Mouse (Mus musculus) liver, embryonic 14.5 days (tissue): ENCODE measurements around the gene Idh2. TPM values are rescaled to one million over a fixed set of nuclear protein-coding genes. Genes with fewer than 3 reads are reported as not detected.

Experiments used
- ATAC-seq: fragments of 200-750 bp; cut with Nextera tagmentation; 2 replicates; pipeline ENCODE4 v1.8.0; 2017; ENCODE audit warnings: moderate number of reproducible peaks, mild to moderate bottlenecking, moderate library complexity; ENCODE audit not compliant: insufficient read depth
- DNase-seq, 3 experiments: peaks; one replicate each; pipeline ENCODE4 v3.0.0-alpha.2; 2012 to 2013; ENCODE audit warnings: low read depth in 3 of 3, low spot score in 3 of 3
- H3K27ac ChIP-seq: fragments of 300-500 bp; sonication (generic); 2 replicates; pipeline ENCODE4 v1.5.1; 2014; ENCODE audit warnings: moderate library complexity, mild to moderate bottlenecking, control low read depth, inconsistent platforms
- H3K27me3 ChIP-seq: fragments of 300-500 bp; sonication (generic); 2 replicates; pipeline ENCODE4 v1.6.1; 2014; ENCODE audit warnings: mild to moderate bottlenecking, low read length, moderate library complexity; ENCODE audit not compliant: control insufficient read depth, insufficient read depth
- H3K36me3 ChIP-seq: fragments of 300-500 bp; sonication (generic); replicated peaks from 2 replicates; pipeline ENCODE4 v1.6.1; 2014; ENCODE audit warnings: low read depth; ENCODE audit not compliant: control insufficient read depth, insufficient read depth
- H3K4me1 ChIP-seq, 2 experiments: fragments of 200-500 bp in 1 of 2; fragments of 300-500 bp in 1 of 2; sonication (generic) in 1 of 2; replicated peaks; 2 replicates each; pipeline ENCODE4 v1.6.1; 2012 to 2014; ENCODE audit warnings: antibody characterized with exemption in 1 of 2, inconsistent platforms in 1 of 2, low read length in 1 of 2; ENCODE audit not compliant: control insufficient read depth in 2 of 2, insufficient read depth in 2 of 2
- H3K4me2 ChIP-seq: fragments of 300-500 bp; sonication (generic); 2 replicates; pipeline ENCODE4 v1.6.1; 2014; ENCODE audit warnings: low read depth, mild to moderate bottlenecking, control low read depth, moderate library complexity
- H3K4me3 ChIP-seq, 2 experiments: fragments of 200-500 bp in 1 of 2; fragments of 300-500 bp in 1 of 2; sonication (generic) in 1 of 2; 2 replicates each; pipeline ENCODE4 v1.5.1; 2012 to 2014; ENCODE audit warnings: low read depth in 2 of 2, low read length in 2 of 2, mild to moderate bottlenecking in 2 of 2, control low read depth in 1 of 2, inconsistent platforms in 1 of 2, moderate library complexity in 1 of 2; ENCODE audit not compliant: insufficient read depth in 1 of 2
- H3K9ac ChIP-seq: fragments of 300-500 bp; sonication (generic); replicated peaks from 2 replicates; pipeline ENCODE4 v1.6.1; 2014; ENCODE audit warnings: mild to moderate bottlenecking, control low read depth, moderate library complexity
- H3K9me3 ChIP-seq: fragments of 300-500 bp; sonication (generic); 2 replicates; pipeline ENCODE4 v1.6.1; 2016; ENCODE audit warnings: low read length, mixed read lengths; ENCODE audit not compliant: control insufficient read depth
- CTCF ChIP-seq: IDR thresholded peaks from 2 replicates; pipeline ENCODE4 v1.5.1; 2016; ENCODE audit warnings: antibody characterized with exemption, low read depth, control low read depth
- EP300 ChIP-seq: IDR thresholded peaks from 2 replicates; pipeline ENCODE4 v1.6.1; 2016; ENCODE audit warnings: antibody characterized with exemption, low read depth
- WGBS: fragments of 180-500 bp; shearing (Covaris S2); extraction: QIAGEN DNeasy Blood & Tissue Kit; methylation state at CpG from one replicate; pipeline ENCODE4 v1.1.7; 2014; ENCODE audit not compliant: insufficient replicate concordance; 5-methylcytosine and 5-hydroxymethylcytosine counted together
- polyA plus RNA-seq, 2 experiments: library from polyadenylated mRNA; depleted of rRNA in 1 of 2; stranded (reverse) in 1 of 2; unstranded in 1 of 2; fragments of >200 nt; fragmentation: Nextera tagmentation in 1 of 2; extraction: Ambion mirVana in 1 of 2; gene quantifications; 2 replicates each; pipeline versions ENCODE4 v1.2.1 to v1.2.3; 2012 to 2014

Gene Idh2
- polyA plus RNA-seq, 2 experiments = 88.2 to 128 TPM

GRCm38 (mm10) chr7:80154689-80155088 lies 39.5 kb upstream of the Idh2 start:
- no peak overlapping the region for H3K4me2 ChIP-seq
- TF ChIP-seq CTCF (no peak), EP300 (no peak)
- no peak overlapping the region for H3K4me3 ChIP-seq
- no peaks in the 10 kb centered on the region; the same call in 1 of the 2 replicates for H3K9me3 ChIP-seq
- ATAC-seq = no peak
- H3K36me3 ChIP-seq = no peaks in the 10 kb centered on the region
- H3K4me1 ChIP-seq = peaks cover 10 to 20% of the 10 kb centered on the region in 2 experiments
- H3K27ac ChIP-seq = no peak overlapping the region
- no peak overlapping the region; the same call in 1 of the 2 replicates for H3K9ac ChIP-seq
- no peak for DNase-seq
- 47% methylated on average over 3 of the region's 3 CpGs for WGBS
- H3K27me3 ChIP-seq = no peaks in the 10 kb centered on the region

DNA sequence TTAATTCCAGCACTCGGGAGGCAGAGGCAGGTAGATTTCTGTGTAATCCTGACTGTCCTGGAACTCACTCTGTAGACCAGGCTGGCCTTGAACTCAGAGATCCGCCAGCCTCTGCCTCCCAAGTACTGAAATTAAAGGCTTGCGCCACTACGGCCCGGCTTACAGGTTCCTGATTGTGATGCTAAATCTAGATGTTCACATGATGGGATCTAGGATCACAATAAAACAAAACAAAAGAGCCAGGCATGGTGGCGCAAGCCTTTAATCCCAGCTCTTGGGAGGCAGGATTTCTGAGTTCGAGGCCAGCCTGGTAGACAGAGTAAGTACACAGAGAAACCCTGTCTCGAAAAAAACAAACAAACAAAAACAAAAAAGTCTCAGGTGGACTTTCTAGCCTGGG lies 37.6 kb upstream of the Idh2 start:
- H3K4me1 ChIP-seq = peaks cover 12 to 27% of the 10 kb centered on the region in 2 experiments
- no peak overlapping the region for H3K9ac ChIP-seq
- no peak for DNase-seq
- H3K4me3 ChIP-seq = no peak overlapping the region
- H3K36me3 ChIP-seq = no peaks in the 10 kb centered on the region
- no peaks in the 10 kb centered on the region; the same call in 1 of the 2 replicates for H3K9me3 ChIP-seq
- WGBS = 79% methylated on average over 8 of the region's 8 CpGs
- TF ChIP-seq EP300 (no peak), CTCF (no peak)
- no peak overlapping the region for H3K4me2 ChIP-seq
- H3K27me3 ChIP-seq = no peaks in the 10 kb centered on the region
- no peak for ATAC-seq
- no peak overlapping the region for H3K27ac ChIP-seq

- Histone ChIP-seq H3K27ac (no peak overlapping the region), H3K4me3 (no peak overlapping the region), H3K27me3 (no peaks in the 10 kb centered on the region), H3K9ac (no peak overlapping the region), H3K4me1 (peaks cover 15 to 29% of the 10 kb centered on the region in 2 experiments), H3K36me3 (no peaks in the 10 kb centered on the region), H3K9me3 (no peaks in the 10 kb centered on the region; the same call in 1 of the 2 replicates), H3K4me2 (no peak overlapping the region)
- ATAC-seq (no peak), DNase-seq (peak in 2 of 3 experiments; percentile 52 to 55)
- TF ChIP-seq EP300 (no peak), CTCF (peak; percentile 90)
- 57% methylated on average over 6 of the region's 6 CpGs for WGBS
Measured at GRCm38 (mm10) chr7:80152152-80152551, 37.0 kb upstream of the Idh2 start.

- Histone ChIP-seq H3K36me3 (no peaks in the 10 kb centered on the region), H3K4me3 (no peak overlapping the region), H3K9me3 (no peaks in the 10 kb centered on the region; the same call in 1 of the 2 replicates), H3K27me3 (no peaks in the 10 kb centered on the region), H3K4me1 (peaks cover 32 to 47% of the 10 kb centered on the region in 2 experiments), H3K27ac (no peak overlapping the region), H3K9ac (no peak overlapping the region), H3K4me2 (no peak overlapping the region)
- WGBS = 69% methylated on average over 9 of the region's 9 CpGs
- DNase-seq (no peak), ATAC-seq (no peak)
- TF ChIP-seq EP300 (no peak), CTCF (no peak)
Measured at GRCm38 (mm10) chr7:80149356-80149755, 34.2 kb upstream of the Idh2 start.

GRCm38 (mm10) chr7:80146077-80146476 lies 30.9 kb upstream of the Idh2 start:
- Histone ChIP-seq H3K4me3 (no peak overlapping the region), H3K27ac (peak overlapping the region; percentile 85), H3K9ac (peak overlapping the region; percentile 52), H3K27me3 (no peaks in the 10 kb centered on the region), H3K4me2 (peak overlapping the region; percentile 60), H3K36me3 (no peaks in the 10 kb centered on the region), H3K4me1 (peaks cover 42 to 59% of the 10 kb centered on the region in 2 experiments), H3K9me3 (no peaks in the 10 kb centered on the region)
- no peak for TF ChIP-seq CTCF
- TF ChIP-seq EP300 = peak; percentile 97
- DNase-seq = peak; percentile 91 to 96 (median 92)
- 9% methylated on average over 8 of the region's 8 CpGs for WGBS
- peak; percentile 93 for ATAC-seq
